Mouse (Mus musculus) forebrain, embryonic 16.5 days (tissue): ENCODE measurements around the gene Prickle2. TPM values are rescaled to one million over a fixed set of nuclear protein-coding genes. Genes with fewer than 3 reads are reported as not detected.

Experiments used
- ATAC-seq: fragments of 200-750 bp; cut with Nextera tagmentation; 2 replicates; pipeline ENCODE4 v1.8.0; 2017; ENCODE audit warnings: mild to moderate bottlenecking, moderate library complexity
- H3K27ac ChIP-seq: fragments of 300-500 bp; sonication (generic); 2 replicates; pipeline ENCODE4 v1.5.1; 2014; ENCODE audit warnings: low read length, control low read depth
- H3K27me3 ChIP-seq: fragments of 300-500 bp; sonication (generic); replicated peaks from 2 replicates; pipeline ENCODE4 v1.6.1; 2014; ENCODE audit warnings: low read length; ENCODE audit not compliant: control insufficient read depth, insufficient read depth
- H3K36me3 ChIP-seq: fragments of 300-500 bp; sonication (generic); 2 replicates; pipeline ENCODE4 v1.6.1; 2014; ENCODE audit not compliant: control insufficient read depth, insufficient read depth
- H3K4me1 ChIP-seq: fragments of 300-500 bp; sonication (generic); replicated peaks from 2 replicates; pipeline ENCODE4 v1.6.1; 2014; ENCODE audit warnings: low read length; ENCODE audit not compliant: control insufficient read depth, insufficient read depth
- H3K4me2 ChIP-seq: fragments of 300-500 bp; sonication (generic); 2 replicates; pipeline ENCODE4 v1.6.1; 2014; ENCODE audit warnings: mild to moderate bottlenecking, low read length, control low read depth
- H3K4me3 ChIP-seq: fragments of 300-500 bp; sonication (generic); replicated peaks from 2 replicates; pipeline ENCODE4 v1.5.1; 2014; ENCODE audit warnings: mild to moderate bottlenecking, low read length, control low read depth
- H3K9ac ChIP-seq: fragments of 300-500 bp; sonication (generic); replicated peaks from 2 replicates; pipeline ENCODE4 v1.6.1; 2014; ENCODE audit warnings: low read depth, low read length, control low read depth
- H3K9me3 ChIP-seq: fragments of 300-500 bp; sonication (generic); 2 replicates; pipeline ENCODE4 v1.6.1; 2016; ENCODE audit warnings: low read length; ENCODE audit not compliant: control insufficient read depth
- WGBS: fragments of 180-500 bp; shearing (Covaris S2); extraction: QIAGEN DNeasy Blood & Tissue Kit; methylation state at CpG from one replicate; pipeline ENCODE4 v1.1.7; 2014; 5-methylcytosine and 5-hydroxymethylcytosine counted together
- polyA plus RNA-seq: library from polyadenylated mRNA; unstranded; fragments of >200 nt; fragmentation: Nextera tagmentation; extraction: Ambion mirVana; gene quantifications from 2 replicates; pipeline ENCODE4 v1.2.1, GENCODE M21; 2015

Gene Prickle2
- polyA plus RNA-seq, 1 experiment from 2014 or later = 11.9 TPM

DNA sequence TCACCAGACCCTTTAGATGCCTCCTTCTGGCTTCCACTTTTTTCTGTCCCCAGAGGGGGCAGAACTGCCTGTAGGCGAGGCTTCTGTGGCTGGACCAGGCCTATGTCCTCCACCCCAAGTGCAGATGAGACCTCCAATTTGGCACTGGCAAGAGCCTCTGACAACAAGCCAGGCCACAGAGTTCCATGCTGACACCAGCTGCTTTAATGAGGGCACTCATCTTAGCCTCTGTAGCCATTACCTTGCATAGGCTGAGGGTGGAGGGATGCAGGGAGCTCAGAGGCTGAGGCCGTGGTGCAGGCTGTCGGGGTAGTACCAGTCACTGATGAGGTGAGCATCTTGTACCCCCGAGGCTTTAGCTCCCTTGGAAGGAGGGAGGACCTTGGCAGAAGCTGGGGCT lies 208.7 kb downstream of the Prickle2 start:
- H3K9ac ChIP-seq = no peak overlapping the region
- ATAC-seq = no peak
- H3K27me3 ChIP-seq = no peaks in the 10 kb centered on the region
- no peak overlapping the region for H3K4me3 ChIP-seq
- H3K27ac ChIP-seq = no peak overlapping the region
- H3K9me3 ChIP-seq = no peaks in the 10 kb centered on the region
- H3K4me2 ChIP-seq = no peak overlapping the region
- WGBS = 72% methylated on average over 4 of the region's 4 CpGs
- H3K4me1 ChIP-seq = no peaks in the 10 kb centered on the region
- H3K36me3 ChIP-seq = no peaks in the 10 kb centered on the region

DNA sequence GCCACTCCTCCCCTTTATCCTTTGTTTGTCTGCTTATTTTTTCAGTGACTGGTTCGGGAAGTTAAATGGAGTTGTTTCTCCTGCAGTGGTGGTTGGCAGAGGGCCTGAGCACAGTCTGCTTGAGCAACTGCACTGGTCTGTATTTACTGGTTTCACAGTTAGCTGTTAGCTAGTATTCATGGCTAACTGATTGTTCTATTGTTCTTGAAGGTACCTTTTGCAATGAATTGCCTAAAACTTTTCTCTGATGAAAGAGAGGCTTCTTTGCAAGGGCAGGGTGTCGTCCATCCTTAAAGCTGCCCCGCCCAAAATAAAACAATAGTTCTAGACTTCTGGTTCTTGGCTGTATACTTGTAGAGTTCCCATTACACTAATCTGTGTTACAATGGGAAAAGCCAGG lies 210.5 kb downstream of the Prickle2 start:
- Histone ChIP-seq H3K4me1 (no peaks in the 10 kb centered on the region), H3K27ac (no peak overlapping the region), H3K36me3 (no peaks in the 10 kb centered on the region), H3K9ac (no peak overlapping the region), H3K4me2 (no peak overlapping the region), H3K9me3 (no peaks in the 10 kb centered on the region), H3K4me3 (no peak overlapping the region), H3K27me3 (no peaks in the 10 kb centered on the region)
- ATAC-seq = no peak
- WGBS = 66% methylated on average over 3 of the region's 3 CpGs

DNA sequence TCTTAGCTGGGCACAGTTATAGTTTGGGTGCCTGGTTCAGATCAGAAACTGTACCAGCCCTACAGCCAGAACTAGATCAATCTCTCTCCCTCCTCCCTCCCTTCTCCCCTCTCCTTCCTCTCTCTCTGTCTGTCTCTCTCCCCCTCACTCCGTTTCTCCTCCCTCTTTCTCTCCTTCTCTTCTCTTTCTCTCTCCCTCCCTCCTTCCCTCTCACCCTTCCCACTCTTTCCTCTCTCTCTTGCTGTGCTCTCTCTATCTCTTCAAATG lies 224.3 kb downstream of the Prickle2 start:
- H3K9me3 ChIP-seq = no peaks in the 10 kb centered on the region
- H3K27ac ChIP-seq = peak overlapping the region; percentile 64
- H3K4me2 ChIP-seq = peak overlapping the region; percentile 68
- H3K36me3 ChIP-seq = no peaks in the 10 kb centered on the region
- H3K9ac ChIP-seq = no peak overlapping the region
- peaks cover 18% of the 10 kb centered on the region for H3K4me1 ChIP-seq
- H3K27me3 ChIP-seq = no peaks in the 10 kb centered on the region
- 0% methylated on average over 1 of the region's 1 CpGs for WGBS
- H3K4me3 ChIP-seq = peak overlapping the region; percentile 50
- ATAC-seq = no peak

DNA sequence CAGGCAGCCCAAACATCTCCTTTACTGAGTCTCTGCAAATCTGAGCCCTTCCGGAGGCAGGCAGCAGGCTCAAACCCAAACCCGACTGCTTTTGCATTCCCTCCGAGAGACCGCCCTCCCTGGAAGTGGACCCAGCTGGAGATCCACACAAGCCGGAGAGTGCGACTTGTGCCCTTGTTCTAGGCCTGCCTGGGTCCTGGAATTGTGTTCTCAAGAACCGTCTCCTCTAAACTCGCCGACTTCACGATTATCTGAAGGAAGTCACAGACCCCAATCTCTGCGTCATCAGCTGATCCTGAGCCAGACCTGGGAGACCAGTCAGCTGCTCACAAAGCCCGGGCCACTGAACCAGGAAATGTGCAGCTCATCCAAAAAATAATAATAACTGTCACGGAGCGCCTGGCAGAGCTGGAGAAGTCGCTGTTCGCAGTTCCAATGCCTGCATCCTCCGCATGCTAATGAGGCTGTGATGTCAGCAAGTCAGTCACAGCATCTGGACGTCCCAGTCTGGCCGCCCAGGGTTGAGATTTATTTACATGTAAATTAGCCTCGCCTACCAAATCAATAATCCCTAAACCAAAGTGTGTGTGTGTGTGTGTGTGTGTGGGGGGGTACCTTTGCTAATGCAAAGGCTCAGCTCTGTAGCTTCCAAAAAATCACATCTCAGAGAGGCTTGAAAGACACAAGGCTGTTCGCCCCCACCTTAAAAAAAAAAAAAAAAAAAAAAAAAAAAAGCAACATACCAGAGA lies 224.8 kb downstream of the Prickle2 start:
- WGBS = under 1% methylated on average over 21 of the region's 21 CpGs

DNA sequence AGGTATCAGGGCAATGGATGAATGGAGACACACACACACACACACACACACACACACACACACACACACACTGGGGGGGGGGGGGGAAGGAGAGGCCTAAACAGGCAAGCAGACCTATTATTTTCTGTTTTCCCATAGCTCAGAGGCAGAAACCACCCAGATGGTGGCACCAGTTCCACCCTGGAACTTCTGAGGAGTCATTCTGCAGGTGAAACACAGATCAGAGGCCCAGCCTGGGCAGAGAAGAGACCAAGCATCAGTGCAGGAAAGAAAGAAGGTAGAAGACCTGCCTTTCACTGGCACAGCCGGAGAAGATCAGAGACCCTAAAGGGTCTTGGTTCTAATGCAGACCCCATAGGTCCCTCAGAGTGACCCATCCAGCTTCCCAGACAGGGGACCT lies 227.3 kb downstream of the Prickle2 start:
- H3K4me3 ChIP-seq = no peak overlapping the region
- peak overlapping the region; percentile 68; the same call in 1 of the 2 replicates for H3K4me2 ChIP-seq
- ATAC-seq = no peak
- no peak overlapping the region for H3K9ac ChIP-seq
- H3K9me3 ChIP-seq = no peaks in the 10 kb centered on the region
- no peaks in the 10 kb centered on the region for H3K36me3 ChIP-seq
- WGBS = 96% methylated on average over 1 of the region's 1 CpGs
- H3K4me1 ChIP-seq = peaks cover 18% of the 10 kb centered on the region
- H3K27ac ChIP-seq = no peak overlapping the region
- no peaks in the 10 kb centered on the region for H3K27me3 ChIP-seq

More for the DNA sequence above, 224.8 kb downstream of the Prickle2 start:
- H3K9ac ChIP-seq = peak overlapping the region; percentile 59
- no peaks in the 10 kb centered on the region for H3K9me3 ChIP-seq
- H3K27me3 ChIP-seq = no peaks in the 10 kb centered on the region
- H3K27ac ChIP-seq = peak overlapping the region; percentile 64
- peak overlapping the region; percentile 68 for H3K4me2 ChIP-seq
- peaks cover 18% of the 10 kb centered on the region for H3K4me1 ChIP-seq
- H3K36me3 ChIP-seq = no peaks in the 10 kb centered on the region
- peak overlapping the region; percentile 50 for H3K4me3 ChIP-seq
- peak; percentile 89 for ATAC-seq

DNA sequence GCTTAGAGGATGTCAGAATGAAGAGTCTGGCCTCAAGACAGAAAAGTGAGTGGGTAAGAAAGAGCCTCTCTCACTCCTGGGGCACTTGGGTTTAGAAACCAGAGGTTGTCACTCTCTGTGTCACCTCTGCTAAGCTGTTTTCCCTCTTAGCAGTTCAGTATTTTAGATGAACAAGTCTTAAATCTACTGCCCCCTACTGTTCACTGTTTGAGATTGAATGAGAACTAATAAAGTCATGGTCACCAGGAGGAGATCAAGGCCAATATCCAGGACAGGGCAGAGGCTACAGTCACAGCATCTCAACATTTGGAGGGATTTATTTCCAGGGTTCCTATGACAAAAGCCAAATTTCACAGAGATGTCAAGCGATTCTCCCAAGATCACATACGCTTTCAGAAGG lies 228.3 kb downstream of the Prickle2 start:
- H3K27ac ChIP-seq = no peak overlapping the region
- WGBS = 89% methylated on average over 2 of the region's 2 CpGs
- H3K9ac ChIP-seq = no peak overlapping the region
- no peak overlapping the region for H3K4me2 ChIP-seq
- no peaks in the 10 kb centered on the region for H3K36me3 ChIP-seq
- no peak overlapping the region for H3K4me3 ChIP-seq
- no peak for ATAC-seq
- peaks cover 18% of the 10 kb centered on the region for H3K4me1 ChIP-seq
- no peaks in the 10 kb centered on the region for H3K27me3 ChIP-seq
- no peaks in the 10 kb centered on the region for H3K9me3 ChIP-seq

DNA sequence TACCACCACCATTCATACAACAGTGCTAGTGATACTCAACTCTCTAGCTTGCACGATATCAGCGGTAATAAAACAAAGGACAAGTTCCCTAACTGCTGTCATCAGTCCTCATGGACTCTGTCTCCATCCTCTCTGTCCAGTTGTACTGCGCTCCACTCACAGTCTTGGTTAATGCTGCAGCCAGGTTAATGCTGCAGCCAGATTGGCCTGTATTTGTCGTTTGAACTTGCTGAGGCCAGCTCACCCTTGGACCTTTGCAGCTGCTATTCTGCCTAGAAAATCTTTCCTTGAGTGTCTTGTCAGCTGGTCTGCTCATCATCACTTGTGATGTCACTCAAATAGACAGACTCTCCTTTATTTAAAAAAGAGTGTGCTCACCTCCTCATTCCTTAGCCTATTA lies 236.5 kb downstream of the Prickle2 start:
- WGBS = 82% methylated on average over 4 of the region's 4 CpGs
- Histone ChIP-seq H3K9me3 (no peaks in the 10 kb centered on the region), H3K27me3 (no peaks in the 10 kb centered on the region), H3K9ac (no peak overlapping the region), H3K4me1 (peaks cover 13% of the 10 kb centered on the region), H3K36me3 (no peaks in the 10 kb centered on the region), H3K27ac (no peak overlapping the region), H3K4me2 (no peak overlapping the region), H3K4me3 (no peak overlapping the region)
- no peak for ATAC-seq

DNA sequence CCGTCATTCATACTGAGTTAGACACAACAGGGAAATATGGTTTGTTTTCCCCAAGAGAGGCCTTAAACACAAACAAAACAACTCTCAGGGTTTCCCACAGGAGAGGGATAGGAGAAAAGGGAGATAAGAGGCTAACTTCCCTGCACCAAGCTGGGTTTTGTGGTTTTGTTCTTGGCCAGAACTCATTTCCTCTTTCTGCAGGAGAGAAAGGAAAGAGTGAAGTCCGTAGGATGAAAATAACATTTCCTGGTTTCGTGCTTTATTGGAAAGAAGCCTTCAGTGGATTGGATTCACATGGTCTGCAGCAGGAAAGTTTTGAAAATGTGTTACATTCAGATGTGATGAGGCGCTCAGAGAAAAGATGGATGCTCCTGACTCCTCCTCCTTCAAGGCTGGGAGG lies 237.1 kb downstream of the Prickle2 start:
- Histone ChIP-seq H3K9ac (no peak overlapping the region), H3K4me1 (peaks cover 13% of the 10 kb centered on the region), H3K9me3 (no peaks in the 10 kb centered on the region), H3K27ac (no peak overlapping the region), H3K4me2 (no peak overlapping the region), H3K27me3 (no peaks in the 10 kb centered on the region), H3K4me3 (no peak overlapping the region), H3K36me3 (no peaks in the 10 kb centered on the region)
- no peak for ATAC-seq
- WGBS = 90% methylated on average over 4 of the region's 4 CpGs

DNA sequence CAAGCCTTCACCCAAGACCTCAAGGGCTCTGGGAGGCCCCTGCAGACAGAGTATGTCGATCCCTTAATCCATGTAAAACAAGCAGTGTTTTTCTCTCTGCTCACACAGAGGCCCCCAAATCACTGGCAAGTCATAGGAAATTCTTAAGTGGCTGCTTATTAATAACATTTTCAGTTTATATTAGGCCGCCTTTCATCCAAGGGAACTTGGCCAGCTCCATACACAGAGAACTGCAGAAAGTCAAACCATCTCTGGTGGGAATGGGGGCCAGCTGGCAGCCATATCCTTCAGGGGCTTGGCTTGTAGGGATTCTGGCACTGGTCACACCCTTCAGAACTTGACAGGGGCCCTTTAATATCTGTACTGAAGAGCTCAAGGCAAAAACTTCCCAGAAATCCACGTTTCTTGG lies 237.6 kb downstream of the Prickle2 start:
- ATAC-seq = no peak
- H3K9ac ChIP-seq = no peak overlapping the region
- no peaks in the 10 kb centered on the region for H3K9me3 ChIP-seq
- H3K36me3 ChIP-seq = no peaks in the 10 kb centered on the region
- no peak overlapping the region for H3K4me3 ChIP-seq
- H3K4me1 ChIP-seq = peaks cover 13% of the 10 kb centered on the region
- H3K27ac ChIP-seq = no peak overlapping the region
- no peaks in the 10 kb centered on the region for H3K27me3 ChIP-seq
- 65% methylated on average over 3 of the region's 3 CpGs for WGBS
- H3K4me2 ChIP-seq = no peak overlapping the region

DNA sequence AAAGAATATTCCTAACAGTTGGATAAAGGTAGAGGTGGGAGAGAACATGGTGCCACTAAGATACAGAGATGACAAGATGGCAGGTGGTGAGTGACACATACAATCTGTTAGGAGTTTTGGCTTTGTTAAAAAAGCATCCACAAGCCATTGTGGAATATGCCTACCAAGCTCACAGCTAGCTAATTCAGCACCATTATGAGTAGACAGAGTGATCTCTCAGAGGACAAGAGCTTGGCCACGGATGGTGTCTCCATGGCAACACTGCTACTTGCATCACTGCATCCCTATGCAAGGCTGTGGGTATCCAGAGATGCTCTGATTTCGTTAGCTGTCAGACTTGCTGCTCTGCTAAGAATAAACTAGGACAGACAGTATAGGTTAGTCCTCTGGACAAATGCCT lies 238.6 kb downstream of the Prickle2 start:
- 27% methylated on average over 2 of the region's 2 CpGs for WGBS
- Histone ChIP-seq H3K4me2 (no peak overlapping the region), H3K4me1 (peaks cover 13% of the 10 kb centered on the region), H3K9me3 (no peaks in the 10 kb centered on the region), H3K9ac (no peak overlapping the region), H3K27me3 (no peaks in the 10 kb centered on the region), H3K36me3 (no peaks in the 10 kb centered on the region), H3K4me3 (no peak overlapping the region), H3K27ac (no peak overlapping the region)
- peak; percentile 83 for ATAC-seq
